Mouse (Mus musculus) hindbrain, embryonic 15.5 days (tissue): Measurements from ENCODE around the gene Csrp1. TPM values are rescaled to one million over a fixed set of nuclear protein-coding genes. Genes with fewer than 3 reads are reported as not detected.

Experiments
- ATAC-seq: fragments of 200-750 bp; cut with Nextera tagmentation; 2 replicates; pipeline ENCODE4 v1.8.0; 2017; ENCODE audit warnings: low read depth, moderate number of reproducible peaks, moderate TSS enrichment; ENCODE audit not compliant: low FRiP score
- H3K27ac ChIP-seq: fragments of 300-500 bp; sonication (generic); replicated peaks from 2 replicates; pipeline ENCODE4 v1.5.1; 2015; ENCODE audit warnings: mild to moderate bottlenecking, inconsistent platforms
- H3K27me3 ChIP-seq: fragments of 300-500 bp; sonication (generic); 2 replicates; pipeline ENCODE4 v1.6.1; 2015; ENCODE audit warnings: control low read depth, inconsistent platforms
- H3K36me3 ChIP-seq: fragments of 300-500 bp; sonication (generic); 2 replicates; pipeline ENCODE4 v1.6.1; 2015; ENCODE audit warnings: control low read depth, inconsistent platforms
- H3K4me1 ChIP-seq: fragments of 300-500 bp; sonication (generic); replicated peaks from 2 replicates; pipeline ENCODE4 v1.6.1; 2015; ENCODE audit warnings: control low read depth, inconsistent platforms
- H3K4me2 ChIP-seq: fragments of 300-500 bp; sonication (generic); 2 replicates; pipeline ENCODE4 v1.6.1; 2015; ENCODE audit warnings: moderate library complexity, mild to moderate bottlenecking, inconsistent platforms
- H3K4me3 ChIP-seq: fragments of 300-500 bp; sonication (generic); 2 replicates; pipeline ENCODE4 v1.5.1; 2015; ENCODE audit warnings: mild to moderate bottlenecking, inconsistent platforms
- H3K9ac ChIP-seq: fragments of 300-500 bp; sonication (generic); 2 replicates; pipeline ENCODE4 v1.6.1; 2015; ENCODE audit warnings: inconsistent platforms
- H3K9me3 ChIP-seq: fragments of 300-500 bp; sonication (generic); 2 replicates; pipeline ENCODE4 v1.6.1; 2016; ENCODE audit warnings: control low read depth, inconsistent platforms
- WGBS: fragments of 180-500 bp; shearing (Covaris S2); methylation state at CpG from one replicate; pipeline ENCODE4 v1.1.7; 2015; 5-methylcytosine and 5-hydroxymethylcytosine counted together
- polyA plus RNA-seq: library from polyadenylated mRNA; unstranded; fragments of >200 nt; fragmentation: Nextera tagmentation; extraction: Ambion mirVana; gene quantifications from 2 replicates; pipeline ENCODE4 v1.2.1, GENCODE M21; 2015

Csrp1 gene
- polyA plus RNA-seq, 1 experiment from 2014 or later, result 19.6 TPM

DNA sequence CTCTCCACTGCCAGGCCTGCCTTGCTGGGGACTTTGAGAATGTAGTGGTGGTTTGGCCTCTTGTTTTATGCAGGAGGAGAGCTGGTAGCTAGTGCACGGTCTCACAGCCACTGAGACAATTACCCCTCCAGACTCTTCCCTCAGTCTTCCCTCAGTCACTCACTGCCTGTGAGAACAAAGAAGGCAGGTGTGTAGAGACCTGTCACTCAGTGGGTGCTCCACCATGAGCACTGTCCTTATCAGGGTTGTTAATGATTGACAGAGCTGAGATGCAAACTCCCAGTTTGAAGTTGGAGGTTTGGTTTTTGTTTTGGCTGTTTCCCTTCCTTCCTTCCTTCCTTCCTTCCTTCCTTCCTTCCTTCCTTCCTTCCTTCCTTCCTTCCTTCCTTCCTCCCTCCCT, 3.2 kb downstream of the Csrp1 start:
- H3K9me3 ChIP-seq, result no peaks in the 10 kb centered on the region
- no peaks in the 10 kb centered on the region for H3K27me3 ChIP-seq
- no peak overlapping the region for H3K4me2 ChIP-seq
- no peak overlapping the region for H3K9ac ChIP-seq
- H3K36me3 ChIP-seq, result no peaks in the 10 kb centered on the region
- WGBS, result 62% methylated on average over 1 of the region's 1 CpGs
- no peak for ATAC-seq
- H3K27ac ChIP-seq, result no peak overlapping the region
- H3K4me1 ChIP-seq, result 0 out of 2 replicates have a peak, but pooled peaks cover 2% of the 10 kb centered on the region
- H3K4me3 ChIP-seq, result no peak overlapping the region

DNA sequence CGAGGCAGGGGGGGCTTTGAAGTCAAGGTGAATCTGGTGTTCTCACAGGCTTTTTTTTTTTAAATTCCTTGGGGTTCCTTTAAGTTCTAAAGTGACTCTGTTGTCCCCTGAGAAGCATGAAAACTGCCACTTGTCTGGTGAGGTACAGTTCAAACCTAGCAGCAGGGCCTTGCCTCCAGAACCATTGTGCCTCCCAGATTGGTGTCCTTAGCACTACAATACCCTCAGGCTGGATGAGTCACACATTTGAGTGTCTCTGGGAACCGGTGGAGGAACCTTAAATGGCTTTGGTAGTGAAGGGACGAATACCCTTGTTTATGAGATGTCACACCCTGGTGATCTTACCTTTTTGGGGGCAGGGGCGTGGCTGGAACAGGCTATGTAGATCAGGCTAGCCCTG, 4.3 kb downstream of the Csrp1 start:
- Histone ChIP-seq H3K27me3 (no peaks in the 10 kb centered on the region), H3K9me3 (no peaks in the 10 kb centered on the region), H3K9ac (no peak overlapping the region), H3K4me2 (no peak overlapping the region), H3K4me1 (peaks cover 10% of the 10 kb centered on the region), H3K27ac (no peak overlapping the region), H3K4me3 (no peak overlapping the region), H3K36me3 (no peaks in the 10 kb centered on the region)
- ATAC-seq, result no peak
- 68% methylated on average over 4 of the region's 4 CpGs for WGBS

DNA sequence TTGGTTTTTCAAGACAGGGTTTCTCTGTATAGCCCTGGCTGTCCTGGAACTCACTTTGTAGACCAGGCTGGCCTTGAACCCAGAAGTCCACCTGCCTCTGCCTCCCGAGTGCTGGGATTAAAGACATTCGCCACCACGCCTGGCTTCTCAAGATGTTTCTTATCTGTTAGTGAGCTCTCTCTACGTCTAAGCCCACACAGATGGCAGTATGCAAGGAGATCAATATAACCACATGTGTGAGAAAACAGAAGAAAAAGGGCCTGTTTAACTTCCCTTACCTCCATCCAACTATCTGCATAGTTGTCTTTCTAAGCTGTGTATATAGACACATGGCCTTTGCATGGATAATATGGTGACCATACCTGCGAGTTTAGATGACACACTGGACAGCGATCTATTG, 5.5 kb downstream of the Csrp1 start:
- WGBS, result 96% methylated on average over 6 of the region's 6 CpGs
- Histone ChIP-seq H3K27ac (no peak overlapping the region), H3K27me3 (no peaks in the 10 kb centered on the region), H3K4me2 (no peak overlapping the region), H3K36me3 (no peaks in the 10 kb centered on the region), H3K9ac (no peak overlapping the region), H3K4me1 (peaks cover 18% of the 10 kb centered on the region), H3K9me3 (no peaks in the 10 kb centered on the region), H3K4me3 (no peak overlapping the region)
- no peak for ATAC-seq

- 68% methylated on average over 7 of the region's 7 CpGs for WGBS
These were observed 6.1 kb downstream of the Csrp1 start for GRCm38 (mm10) chr1:135725936-135726335.

GRCm38 (mm10) chr1:135728631-135729366, 8.9 kb downstream of the Csrp1 start:
- no peaks in the 10 kb centered on the region for H3K36me3 ChIP-seq
- no peaks in the 10 kb centered on the region for H3K9me3 ChIP-seq
- H3K4me1 ChIP-seq, result peaks cover 28% of the 10 kb centered on the region
- ATAC-seq, result peak; percentile 90
- H3K4me3 ChIP-seq, result peak overlapping the region; percentile 57
- WGBS, result 2% methylated on average over 35 of the region's 35 CpGs
- H3K27ac ChIP-seq, result peak overlapping the region; percentile 45; the same call in 1 of the 2 replicates
- H3K4me2 ChIP-seq, result peak overlapping the region; percentile 95
- H3K9ac ChIP-seq, result peak overlapping the region; percentile 56
- H3K27me3 ChIP-seq, result no peaks in the 10 kb centered on the region

More at GRCm38 (mm10) chr1:135725936-135726335, 6.1 kb downstream of the Csrp1 start:
- Histone ChIP-seq H3K4me1 (peaks cover 20% of the 10 kb centered on the region), H3K9me3 (no peaks in the 10 kb centered on the region), H3K4me2 (no peak overlapping the region), H3K9ac (no peak overlapping the region), H3K27ac (no peak overlapping the region), H3K4me3 (no peak overlapping the region), H3K27me3 (no peaks in the 10 kb centered on the region), H3K36me3 (no peaks in the 10 kb centered on the region)
- no peak for ATAC-seq

DNA sequence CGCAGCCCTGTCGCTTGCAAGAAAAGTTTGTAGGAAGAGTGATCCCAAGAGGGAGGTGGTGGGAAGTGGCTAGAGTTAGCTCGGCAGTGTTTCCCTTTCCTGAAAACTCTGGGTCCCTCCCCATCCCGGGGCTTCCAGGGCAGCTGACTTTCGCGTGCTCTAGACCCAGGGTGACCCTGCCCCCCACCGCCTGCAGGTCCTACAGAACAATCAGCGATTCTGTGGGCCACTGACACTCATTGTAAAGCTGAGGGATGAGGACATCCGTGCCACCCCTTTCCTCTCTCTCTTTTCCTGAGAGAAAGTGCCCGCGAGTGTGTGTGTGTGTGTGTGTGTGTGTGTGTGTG, 9.5 kb downstream of the Csrp1 start:
- no peaks in the 10 kb centered on the region for H3K9me3 ChIP-seq
- H3K27me3 ChIP-seq, result no peaks in the 10 kb centered on the region
- WGBS, result under 1% methylated on average over 11 of the region's 11 CpGs
- no peak; the same call in 1 of the 2 replicates for ATAC-seq
- peak overlapping the region; percentile 57 for H3K4me3 ChIP-seq
- H3K4me2 ChIP-seq, result peak overlapping the region; percentile 95
- peaks cover 31% of the 10 kb centered on the region for H3K4me1 ChIP-seq
- H3K27ac ChIP-seq, result peak overlapping the region; percentile 45; the same call in 1 of the 2 replicates
- H3K36me3 ChIP-seq, result no peaks in the 10 kb centered on the region
- peak overlapping the region; percentile 56 for H3K9ac ChIP-seq

GRCm38 (mm10) chr1:135729821-135730220, 10.0 kb downstream of the Csrp1 start:
- no peaks in the 10 kb centered on the region for H3K9me3 ChIP-seq
- H3K4me2 ChIP-seq, result peak overlapping the region; percentile 95
- no peak overlapping the region for H3K27ac ChIP-seq
- no peak overlapping the region for H3K9ac ChIP-seq
- H3K4me1 ChIP-seq, result peaks cover 36% of the 10 kb centered on the region
- 22% methylated on average over 4 of the region's 4 CpGs for whole genome bisulfite sequencing
- H3K4me3 ChIP-seq, result peak overlapping the region; percentile 57
- no peaks in the 10 kb centered on the region for H3K27me3 ChIP-seq
- H3K36me3 ChIP-seq, result no peaks in the 10 kb centered on the region
- no peak for ATAC-seq

GRCm38 (mm10) chr1:135730296-135730695, 10.4 kb downstream of the Csrp1 start:
- 58% methylated on average over 3 of the region's 3 CpGs for WGBS
- Histone ChIP-seq H3K4me3 (no peak overlapping the region), H3K36me3 (no peaks in the 10 kb centered on the region), H3K9ac (no peak overlapping the region), H3K27ac (no peak overlapping the region), H3K27me3 (no peaks in the 10 kb centered on the region), H3K4me2 (no peak overlapping the region; the same call in 1 of the 2 replicates), H3K9me3 (no peaks in the 10 kb centered on the region), H3K4me1 (peaks cover 41% of the 10 kb centered on the region)
- ATAC-seq, result no peak

- peaks cover 43% of the 10 kb centered on the region for H3K4me1 ChIP-seq
- H3K27ac ChIP-seq, result no peak overlapping the region
- ATAC-seq, result no peak
These were observed 11.5 kb downstream of the Csrp1 start for GRCm38 (mm10) chr1:135731393-135731792.

DNA sequence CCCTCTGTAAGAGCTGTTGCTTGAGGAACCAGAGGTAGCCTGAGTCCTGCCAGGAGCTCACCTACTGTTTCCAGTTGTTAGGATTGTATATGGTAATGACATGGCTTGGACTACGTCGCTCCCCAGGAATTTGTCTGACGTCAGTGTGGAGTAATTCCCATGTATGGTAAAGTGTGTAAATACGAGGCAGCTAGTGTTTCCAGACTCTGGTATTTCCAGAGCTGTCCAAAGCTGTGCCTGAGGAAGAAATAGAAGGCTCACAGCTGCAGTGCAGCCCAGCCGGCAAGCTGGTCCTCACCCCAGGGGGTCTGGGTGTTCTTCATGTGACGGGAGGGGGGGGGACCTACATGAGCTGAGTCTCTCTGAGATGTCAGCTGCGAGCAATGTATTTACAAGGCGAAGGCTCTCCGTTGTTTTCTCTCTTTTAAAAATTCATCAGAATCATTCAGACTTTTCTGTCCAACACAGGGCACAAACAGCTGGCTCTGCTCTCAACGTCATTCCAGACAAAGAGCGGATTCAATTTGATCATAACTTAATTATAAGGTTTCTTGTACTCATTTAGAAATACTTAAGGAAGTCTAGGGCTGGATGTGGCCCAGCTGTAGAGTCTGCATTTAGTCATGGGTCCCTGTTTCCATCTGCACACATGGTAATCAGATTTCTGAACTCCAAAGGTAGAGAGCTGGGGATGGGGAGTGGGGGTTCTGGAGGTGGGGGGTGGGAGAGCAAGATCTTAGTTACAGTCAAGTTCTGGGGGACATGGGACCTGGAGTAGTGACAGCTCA, 12.2 kb downstream of the Csrp1 start:
- H3K27me3 ChIP-seq, result no peaks in the 10 kb centered on the region
- no peak overlapping the region for H3K4me3 ChIP-seq
- H3K4me1 ChIP-seq, result peaks cover 43% of the 10 kb centered on the region
- H3K27ac ChIP-seq, result no peak overlapping the region
- WGBS, result 40% methylated on average over 11 of the region's 11 CpGs
- no peak overlapping the region for H3K9ac ChIP-seq
- no peaks in the 10 kb centered on the region for H3K36me3 ChIP-seq
- no peak overlapping the region for H3K4me2 ChIP-seq
- no peaks in the 10 kb centered on the region for H3K9me3 ChIP-seq
- no peak for ATAC-seq

More at GRCm38 (mm10) chr1:135731393-135731792, 11.5 kb downstream of the Csrp1 start:
- Histone ChIP-seq H3K9ac (no peak overlapping the region), H3K4me2 (no peak overlapping the region), H3K36me3 (no peaks in the 10 kb centered on the region), H3K9me3 (no peaks in the 10 kb centered on the region), H3K4me3 (no peak overlapping the region), H3K27me3 (no peaks in the 10 kb centered on the region)
- 72% methylated on average over 7 of the region's 7 CpGs for WGBS

GRCm38 (mm10) chr1:135734225-135734937, 14.5 kb downstream of the Csrp1 start:
- 31% methylated on average over 5 of the region's 7 CpGs for WGBS
- no peak overlapping the region for H3K9ac ChIP-seq

GRCm38 (mm10) chr1:135735460-135735859, 15.6 kb downstream of the Csrp1 start:
- H3K9me3 ChIP-seq, result no peaks in the 10 kb centered on the region
- no peak overlapping the region for H3K4me3 ChIP-seq
- WGBS, result 45% methylated on average over 6 of the region's 6 CpGs
- no peak overlapping the region for H3K4me2 ChIP-seq
- H3K36me3 ChIP-seq, result no peaks in the 10 kb centered on the region
- H3K9ac ChIP-seq, result no peak overlapping the region
- no peak for ATAC-seq
- no peaks in the 10 kb centered on the region for H3K27me3 ChIP-seq
- peaks cover 32% of the 10 kb centered on the region for H3K4me1 ChIP-seq
- no peak overlapping the region for H3K27ac ChIP-seq

More at GRCm38 (mm10) chr1:135734225-135734937, 14.5 kb downstream of the Csrp1 start:
- Histone ChIP-seq H3K4me2 (no peak overlapping the region), H3K4me3 (no peak overlapping the region), H3K4me1 (peaks cover 35% of the 10 kb centered on the region), H3K27ac (peak overlapping the region; percentile 57), H3K36me3 (no peaks in the 10 kb centered on the region), H3K9me3 (no peaks in the 10 kb centered on the region), H3K27me3 (no peaks in the 10 kb centered on the region)
- peak; percentile 81 for ATAC-seq
